Mouse (Mus musculus) hindbrain, embryonic 16.5 days (tissue): ENCODE data around the gene Adam1a. TPM values are rescaled to one million over a fixed set of nuclear protein-coding genes. Genes with fewer than 3 reads are reported as not detected.

Source experiments
- ATAC-seq: fragments of 200-750 bp; cut with Nextera tagmentation; 2 replicates; pipeline ENCODE4 v1.8.0; 2017; ENCODE audit warnings: moderate TSS enrichment, moderate library complexity
- H3K27ac ChIP-seq: fragments of 300-500 bp; sonication (generic); 2 replicates; pipeline ENCODE4 v1.5.1; 2014; ENCODE audit warnings: low read depth, mild to moderate bottlenecking, control low read depth, low read length, moderate library complexity
- H3K27me3 ChIP-seq: fragments of 300-500 bp; sonication (generic); replicated peaks from 2 replicates; pipeline ENCODE4 v1.6.1; 2014; ENCODE audit warnings: low read length; ENCODE audit not compliant: control insufficient read depth, insufficient read depth
- H3K36me3 ChIP-seq: fragments of 300-500 bp; sonication (generic); 2 replicates; pipeline ENCODE4 v1.6.1; 2014; ENCODE audit warnings: mild to moderate bottlenecking, low read length, moderate library complexity, mixed read lengths; ENCODE audit not compliant: control insufficient read depth, insufficient read depth
- H3K4me1 ChIP-seq: fragments of 300-500 bp; sonication (generic); 2 replicates; pipeline ENCODE4 v1.6.1; 2014; ENCODE audit warnings: low read depth, low read length; ENCODE audit not compliant: control insufficient read depth, insufficient read depth
- H3K4me2 ChIP-seq: fragments of 300-500 bp; sonication (generic); 2 replicates; pipeline ENCODE4 v1.6.1; 2014; ENCODE audit warnings: mild to moderate bottlenecking, low read length, control low read depth, moderate library complexity
- H3K4me3 ChIP-seq: fragments of 300-500 bp; sonication (generic); 2 replicates; pipeline ENCODE4 v1.5.1; 2014; ENCODE audit warnings: mild to moderate bottlenecking, low read length, control low read depth, moderate library complexity
- H3K9ac ChIP-seq: fragments of 300-500 bp; sonication (generic); 2 replicates; pipeline ENCODE4 v1.6.1; 2014; ENCODE audit warnings: low read depth, mild to moderate bottlenecking, control low read depth, low read length, moderate library complexity
- H3K9me3 ChIP-seq: fragments of 300-500 bp; sonication (generic); 2 replicates; pipeline ENCODE4 v1.6.1; 2014; ENCODE audit warnings: mild to moderate bottlenecking, low read length, moderate library complexity; ENCODE audit not compliant: control insufficient read depth
- WGBS: fragments of 180-500 bp; shearing (Covaris S2); extraction: QIAGEN DNeasy Blood & Tissue Kit; methylation state at CpG from one replicate; pipeline ENCODE4 v1.1.7; 2014; 5-methylcytosine and 5-hydroxymethylcytosine counted together
- polyA plus RNA-seq: library from polyadenylated mRNA; unstranded; fragments of >200 nt; fragmentation: Nextera tagmentation; extraction: Ambion mirVana; gene quantifications from 2 replicates; pipeline ENCODE4 v1.2.1, GENCODE M21; 2015

The Adam1a gene
- polyA plus RNA-seq, 1 experiment from 2014 or later, result 3.1 TPM

DNA sequence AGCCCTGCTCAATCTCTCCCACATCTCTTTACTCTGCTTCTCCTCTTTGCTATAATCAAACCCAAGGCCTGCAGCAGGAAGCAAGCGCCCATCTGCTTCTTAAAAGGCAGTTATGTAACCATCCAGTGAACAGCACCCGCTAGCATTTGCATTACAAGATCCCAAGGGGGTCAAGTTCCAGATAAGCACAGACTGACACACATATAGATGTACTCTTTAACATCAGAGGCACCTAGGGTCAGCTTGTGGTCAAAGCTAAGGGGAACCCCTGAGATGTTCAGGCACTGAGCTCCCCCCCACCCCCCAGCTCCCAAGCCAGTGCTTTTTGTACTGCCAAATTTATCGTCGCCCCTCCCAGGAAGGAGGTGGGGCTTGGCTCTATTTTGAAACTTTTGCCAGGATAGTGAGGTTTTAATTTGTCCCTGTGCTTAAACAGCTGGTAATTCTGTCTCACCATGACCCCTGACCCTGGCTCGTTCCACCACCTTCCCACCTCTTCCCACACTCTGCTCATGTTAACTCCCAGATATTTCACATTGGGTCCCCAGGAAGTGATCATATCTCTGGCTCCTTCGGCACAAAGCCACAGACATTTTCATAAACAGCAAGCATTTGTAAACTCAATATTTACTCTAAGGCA is 41.2 kb upstream of the Adam1a start:
- WGBS, result 78% methylated on average over 6 of the region's 6 CpGs
- no peaks in the 10 kb centered on the region for H3K9me3 ChIP-seq

DNA sequence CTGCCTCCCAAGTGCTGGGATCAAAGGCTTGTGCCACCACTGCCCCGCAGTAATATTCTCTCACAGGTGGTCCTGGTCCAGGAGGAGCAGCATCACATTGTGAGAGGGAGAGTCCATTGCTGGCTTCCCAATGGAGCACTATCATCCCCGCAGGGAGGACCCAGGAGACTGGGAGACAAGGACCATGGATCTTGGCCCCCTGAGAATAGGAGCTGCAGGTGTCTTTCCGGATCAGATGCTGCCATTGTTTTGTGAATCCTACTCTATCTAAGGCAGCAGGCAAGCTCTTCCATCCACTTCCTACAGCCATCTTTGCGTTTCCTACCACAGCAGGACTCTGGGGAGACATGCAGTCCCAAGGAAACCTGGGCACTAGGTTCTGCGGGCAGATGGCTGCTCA is 40.4 kb upstream of the Adam1a start:
- Histone ChIP-seq H3K27ac (no peak overlapping the region), H3K4me1 (no peaks in the 10 kb centered on the region), H3K9me3 (no peaks in the 10 kb centered on the region), H3K9ac (no peak overlapping the region), H3K27me3 (no peaks in the 10 kb centered on the region), H3K4me2 (no peak overlapping the region), H3K4me3 (no peak overlapping the region), H3K36me3 (no peaks in the 10 kb centered on the region)
- 86% methylated on average over 5 of the region's 5 CpGs for WGBS
- no peak for ATAC-seq

More for the DNA sequence above, 41.2 kb upstream of the Adam1a start:
- Histone ChIP-seq H3K36me3 (no peaks in the 10 kb centered on the region), H3K4me3 (no peak overlapping the region), H3K27ac (no peak overlapping the region), H3K4me2 (no peak overlapping the region), H3K9ac (no peak overlapping the region), H3K4me1 (no peaks in the 10 kb centered on the region), H3K27me3 (no peaks in the 10 kb centered on the region)
- ATAC-seq, result no peak

DNA sequence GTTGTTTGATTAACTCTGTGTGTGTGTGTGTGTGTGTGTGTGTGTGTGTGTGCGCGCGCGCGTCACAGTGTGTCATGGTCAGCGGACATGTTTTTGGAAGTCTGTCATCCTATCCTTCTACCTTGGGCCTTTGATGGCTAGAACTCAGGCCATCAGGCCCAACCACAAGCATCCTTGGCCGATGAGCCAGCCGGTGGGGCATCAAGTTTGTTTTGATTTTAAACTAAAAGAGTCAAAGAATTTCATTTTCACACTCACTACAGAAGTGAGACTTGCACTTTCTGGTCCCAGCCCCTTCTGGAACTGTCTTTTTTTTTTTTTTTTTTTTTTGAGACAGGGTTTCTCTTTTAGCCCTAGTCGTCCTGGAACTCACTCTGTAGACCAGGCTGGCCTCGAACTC is 39.7 kb upstream of the Adam1a start:
- no peak overlapping the region for H3K27ac ChIP-seq
- no peak overlapping the region for H3K9ac ChIP-seq
- no peak overlapping the region for H3K4me2 ChIP-seq
- no peaks in the 10 kb centered on the region for H3K9me3 ChIP-seq
- H3K36me3 ChIP-seq, result no peaks in the 10 kb centered on the region
- no peak for ATAC-seq
- H3K27me3 ChIP-seq, result no peaks in the 10 kb centered on the region
- H3K4me3 ChIP-seq, result no peak overlapping the region
- WGBS, result 96% methylated on average over 10 of the region's 10 CpGs
- H3K4me1 ChIP-seq, result no peaks in the 10 kb centered on the region

DNA sequence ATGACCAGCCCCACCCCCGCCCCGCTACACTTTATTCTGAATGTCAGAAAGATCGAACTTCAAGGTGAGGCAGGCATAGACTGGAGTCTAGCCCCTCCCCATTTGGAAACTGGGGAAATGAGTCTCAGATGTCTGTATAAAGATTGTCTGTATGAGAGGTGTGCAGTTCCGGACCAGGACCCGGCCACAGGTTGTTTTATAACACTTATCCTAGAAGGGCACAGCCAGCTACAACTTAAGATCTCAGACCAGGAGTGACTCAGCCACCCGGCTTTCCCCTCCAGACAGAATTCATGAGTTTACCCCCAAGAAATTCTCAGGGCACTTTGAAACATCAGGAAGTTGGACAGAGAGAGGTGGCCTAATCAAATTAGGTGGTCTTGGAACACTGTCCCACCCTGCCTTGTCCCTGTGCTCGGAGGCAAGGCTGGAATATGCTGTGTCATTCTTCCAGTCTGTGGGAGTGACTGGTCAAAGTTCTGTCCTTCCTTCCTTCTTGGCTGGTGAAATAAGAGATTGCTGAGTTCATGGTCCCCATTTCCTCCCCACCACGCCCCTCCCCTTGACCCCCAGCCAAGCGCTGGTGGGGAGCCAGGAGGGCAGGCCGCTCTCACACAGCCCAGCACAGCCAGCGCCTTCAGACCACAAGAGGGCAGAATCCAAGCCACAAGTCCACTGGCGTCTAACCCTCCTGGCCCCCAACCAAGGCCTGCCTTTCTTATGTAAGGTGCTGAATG is 38.7 kb upstream of the Adam1a start:
- H3K4me3 ChIP-seq, result no peak overlapping the region
- H3K4me1 ChIP-seq, result no peaks in the 10 kb centered on the region
- H3K9ac ChIP-seq, result no peak overlapping the region
- peak; percentile 83 for ATAC-seq
- H3K9me3 ChIP-seq, result no peaks in the 10 kb centered on the region
- H3K27me3 ChIP-seq, result no peaks in the 10 kb centered on the region
- peaks cover 8% of the 10 kb centered on the region for H3K36me3 ChIP-seq
- no peak overlapping the region for H3K4me2 ChIP-seq
- 0 out of 2 replicates have a peak overlapping the region, but pooled peaks have one; percentile 29 for H3K27ac ChIP-seq
- 54% methylated on average over 12 of the region's 12 CpGs for whole genome bisulfite sequencing

DNA sequence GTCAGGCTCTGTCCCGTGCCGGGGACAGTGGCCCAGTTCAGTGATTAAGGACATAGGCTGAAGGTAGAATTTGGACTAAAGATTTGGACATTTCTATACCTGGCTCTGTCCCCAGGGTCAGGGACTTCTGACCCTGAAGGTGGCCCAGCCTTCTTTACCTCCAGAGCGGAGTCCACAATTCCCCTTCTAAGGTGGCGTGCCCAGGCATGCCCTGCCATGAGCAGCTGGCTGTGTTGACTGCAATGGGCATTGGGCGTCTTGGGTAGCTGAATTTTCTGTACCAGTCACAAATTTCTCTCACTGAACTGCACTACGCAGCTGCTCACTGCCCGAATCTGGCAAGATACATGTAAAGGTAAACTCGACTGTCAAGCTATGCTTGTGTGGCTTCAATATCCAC is 36.7 kb upstream of the Adam1a start:
- no peaks in the 10 kb centered on the region for H3K9me3 ChIP-seq
- H3K4me1 ChIP-seq, result no peaks in the 10 kb centered on the region
- no peaks in the 10 kb centered on the region for H3K27me3 ChIP-seq
- no peak overlapping the region for H3K27ac ChIP-seq
- no peak overlapping the region for H3K4me2 ChIP-seq
- H3K9ac ChIP-seq, result no peak overlapping the region
- H3K36me3 ChIP-seq, result peaks cover 11% of the 10 kb centered on the region
- 92% methylated on average over 8 of the region's 8 CpGs for WGBS
- ATAC-seq, result no peak
- H3K4me3 ChIP-seq, result no peak overlapping the region

DNA sequence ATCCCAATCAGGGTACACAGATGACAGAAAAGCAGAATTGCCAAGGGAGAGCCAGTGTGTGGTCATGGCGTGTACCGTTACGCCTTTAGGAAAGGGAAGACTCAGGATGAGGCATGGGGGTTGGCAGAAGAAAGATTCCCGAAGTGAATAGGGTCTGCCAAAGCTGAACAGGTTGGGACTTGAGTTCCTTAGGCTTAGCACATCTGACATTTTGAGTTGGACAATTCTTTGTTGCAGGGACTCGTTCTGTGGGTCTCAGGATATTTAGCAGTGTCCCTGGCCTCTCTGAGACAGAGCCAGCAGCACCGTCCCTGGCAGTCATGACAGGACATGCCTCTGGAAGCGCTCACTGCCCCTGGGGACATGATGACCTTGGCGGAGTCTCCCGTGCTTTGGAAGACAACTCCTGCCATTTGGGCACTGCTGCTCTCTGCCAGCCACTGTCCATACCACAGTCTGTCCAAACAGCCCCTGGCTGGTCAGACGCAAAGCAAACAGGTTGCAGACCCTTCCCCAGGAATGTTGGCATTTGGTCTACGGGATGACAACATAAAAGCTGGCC is 31.7 kb upstream of the Adam1a start:
- Histone ChIP-seq H3K9me3 (no peaks in the 10 kb centered on the region), H3K4me2 (no peak overlapping the region), H3K9ac (no peak overlapping the region), H3K27ac (no peak overlapping the region), H3K36me3 (peaks cover 21% of the 10 kb centered on the region), H3K27me3 (no peaks in the 10 kb centered on the region), H3K4me3 (no peak overlapping the region), H3K4me1 (no peaks in the 10 kb centered on the region)
- ATAC-seq, result no peak
- 86% methylated on average over 11 of the region's 11 CpGs for WGBS

DNA sequence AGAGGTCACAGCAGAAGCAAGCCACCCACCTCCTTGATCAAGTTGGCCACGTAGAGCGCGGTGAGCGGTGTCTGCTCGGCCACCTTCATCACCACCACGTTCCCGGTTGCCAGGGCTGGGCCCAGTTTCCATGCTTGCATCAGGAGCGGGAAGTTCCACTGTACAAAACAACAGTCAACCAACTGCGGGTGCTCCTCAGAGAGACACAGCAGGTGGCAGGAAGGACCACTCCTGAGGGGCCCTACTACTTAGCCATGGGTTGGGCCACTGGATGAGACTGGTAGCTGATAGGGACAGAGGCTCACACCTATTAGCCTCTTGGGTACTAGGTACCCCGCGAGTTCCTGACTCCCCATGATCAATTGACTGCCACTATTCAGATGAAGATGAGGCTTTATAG is 30.6 kb upstream of the Adam1a start:
- WGBS, result 96% methylated on average over 11 of the region's 11 CpGs

DNA sequence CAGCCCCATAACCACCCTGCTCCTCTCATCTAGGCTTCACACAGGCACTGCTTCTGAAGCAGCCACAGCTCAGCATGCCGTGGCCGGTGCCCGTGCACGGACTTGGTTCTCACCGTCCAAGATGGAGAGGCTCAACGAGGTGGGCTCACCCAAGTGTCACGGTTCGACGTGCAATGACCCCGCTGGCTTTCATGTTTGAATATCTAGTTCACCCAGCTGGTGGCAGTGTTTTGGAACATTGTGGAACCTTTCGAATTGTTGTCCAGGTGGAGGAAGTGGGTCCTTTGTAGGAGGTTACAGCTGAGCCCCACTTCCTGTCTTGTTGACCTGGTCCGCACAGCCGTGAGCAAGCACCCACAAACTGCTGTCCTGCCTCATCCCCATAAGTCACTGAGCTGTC is 28.9 kb upstream of the Adam1a start:
- 91% methylated on average over 13 of the region's 13 CpGs for WGBS
- no peak overlapping the region for H3K27ac ChIP-seq
- no peaks in the 10 kb centered on the region for H3K27me3 ChIP-seq
- H3K9me3 ChIP-seq, result no peaks in the 10 kb centered on the region
- H3K4me1 ChIP-seq, result no peaks in the 10 kb centered on the region
- H3K36me3 ChIP-seq, result peaks cover 20% of the 10 kb centered on the region
- no peak overlapping the region for H3K4me3 ChIP-seq
- H3K4me2 ChIP-seq, result no peak overlapping the region
- H3K9ac ChIP-seq, result no peak overlapping the region
- ATAC-seq, result no peak

More for the DNA sequence above, 30.6 kb upstream of the Adam1a start:
- Histone ChIP-seq H3K36me3 (peaks cover 24% of the 10 kb centered on the region), H3K4me3 (no peak overlapping the region), H3K9ac (no peak overlapping the region), H3K4me1 (no peaks in the 10 kb centered on the region), H3K9me3 (no peaks in the 10 kb centered on the region), H3K4me2 (no peak overlapping the region), H3K27me3 (no peaks in the 10 kb centered on the region), H3K27ac (no peak overlapping the region)
- ATAC-seq, result no peak

DNA sequence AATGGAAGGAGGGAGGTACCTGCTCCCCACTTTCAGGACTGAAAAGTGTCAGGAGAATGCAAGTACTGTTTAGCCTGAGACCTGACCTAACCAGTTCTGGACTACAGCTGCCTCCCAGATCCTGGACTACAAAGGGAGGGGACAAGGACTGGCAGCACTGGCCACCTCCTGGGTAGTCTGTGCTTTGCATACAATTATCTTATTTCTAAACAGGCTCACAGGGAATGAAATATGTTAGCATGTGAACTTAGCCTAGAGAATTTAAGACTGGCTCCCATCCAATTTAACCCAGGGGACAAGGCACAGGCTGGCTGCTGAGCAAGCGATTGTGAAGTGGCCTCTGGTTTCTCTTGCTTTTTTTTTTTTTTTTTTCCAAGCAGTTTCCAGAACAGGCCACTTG is 25.5 kb upstream of the Adam1a start:
- H3K36me3 ChIP-seq, result peaks cover 18% of the 10 kb centered on the region
- 65% methylated on average over 1 of the region's 1 CpGs for WGBS
- ATAC-seq, result no peak

More for the DNA sequence above, 25.5 kb upstream of the Adam1a start:
- H3K9me3 ChIP-seq, result no peaks in the 10 kb centered on the region
- no peak overlapping the region for H3K27ac ChIP-seq
- no peak overlapping the region for H3K4me2 ChIP-seq
- no peaks in the 10 kb centered on the region for H3K4me1 ChIP-seq
- no peaks in the 10 kb centered on the region for H3K27me3 ChIP-seq
- H3K9ac ChIP-seq, result no peak overlapping the region
- no peak overlapping the region for H3K4me3 ChIP-seq
